Mouse (Mus musculus) forebrain, embryonic 12.5 days (tissue): ENCODE measurements around the gene Trim62. TPM values are rescaled to one million over a fixed set of nuclear protein-coding genes. Genes with fewer than 3 reads are reported as not detected.

Experiments
- ATAC-seq: fragments of 200-750 bp; cut with Nextera tagmentation; 2 replicates; pipeline ENCODE4 v1.8.0; 2017; ENCODE audit warnings: moderate TSS enrichment; ENCODE audit not compliant: low FRiP score
- H3K27ac ChIP-seq: fragments of 300-500 bp; sonication (generic); 2 replicates; pipeline ENCODE4 v1.5.1; 2016; ENCODE audit warnings: mild to moderate bottlenecking
- H3K27me3 ChIP-seq: fragments of 300-500 bp; sonication (generic); 2 replicates; pipeline ENCODE4 v1.6.1; 2016; ENCODE audit warnings: mild to moderate bottlenecking
- H3K36me3 ChIP-seq: fragments of 300-500 bp; sonication (generic); replicated peaks from 2 replicates; pipeline ENCODE4 v1.6.1; 2016; ENCODE audit warnings: mild to moderate bottlenecking
- H3K4me1 ChIP-seq: fragments of 300-500 bp; sonication (generic); 2 replicates; pipeline ENCODE4 v1.6.1; 2016
- H3K4me2 ChIP-seq: fragments of 300-500 bp; sonication (generic); 2 replicates; pipeline ENCODE4 v1.6.1; 2016; ENCODE audit warnings: mild to moderate bottlenecking, moderate library complexity
- H3K4me3 ChIP-seq: fragments of 300-500 bp; sonication (generic); replicated peaks from 2 replicates; pipeline ENCODE4 v1.5.1; 2016; ENCODE audit warnings: mild to moderate bottlenecking
- H3K9ac ChIP-seq: fragments of 300-500 bp; sonication (generic); 2 replicates; pipeline ENCODE4 v1.6.1; 2016; ENCODE audit warnings: mild to moderate bottlenecking
- H3K9me3 ChIP-seq: fragments of 300-500 bp; sonication (generic); 2 replicates; pipeline ENCODE4 v1.6.1; 2016
- WGBS: fragments of 180-500 bp; shearing (Covaris S2); methylation state at CpG from one replicate; pipeline ENCODE4 v1.1.7; 2016; 5-methylcytosine and 5-hydroxymethylcytosine counted together
- polyA plus RNA-seq: library from polyadenylated mRNA; unstranded; fragments of >200 nt; fragmentation: Nextera tagmentation; extraction: Ambion mirVana; gene quantifications from 2 replicates; pipeline ENCODE4 v1.2.1, GENCODE M21; 2016

Trim62 gene
- polyA plus RNA-seq, 1 experiment from 2014 or later: 12.6 TPM

- no peak overlapping the region for H3K4me3 ChIP-seq
- peaks cover 10% of the 10 kb centered on the region; the same call in 1 of the 2 replicates for H3K4me1 ChIP-seq
- H3K27ac ChIP-seq: 0 out of 2 replicates have a peak overlapping the region, but pooled peaks have one; percentile 46
- H3K4me2 ChIP-seq: no peak overlapping the region
- H3K9ac ChIP-seq: no peak overlapping the region
- WGBS: 65% methylated on average over 6 of the region's 6 CpGs
- no peaks in the 10 kb centered on the region for H3K36me3 ChIP-seq
- ATAC-seq: no peak
- no peaks in the 10 kb centered on the region for H3K9me3 ChIP-seq
- peaks cover 12% of the 10 kb centered on the region; the same call in 1 of the 2 replicates for H3K27me3 ChIP-seq
These were observed 34.4 kb downstream of the Trim62 start for GRCm38 (mm10) chr4:128917756-128918155.

- Histone ChIP-seq H3K9me3 (no peaks in the 10 kb centered on the region), H3K4me3 (no peak overlapping the region), H3K9ac (no peak overlapping the region), H3K4me1 (peaks cover 10% of the 10 kb centered on the region; the same call in 1 of the 2 replicates), H3K4me2 (no peak overlapping the region), H3K27me3 (peaks cover 17% of the 10 kb centered on the region; the same call in 1 of the 2 replicates), H3K27ac (0 out of 2 replicates have a peak overlapping the region, but pooled peaks have one; percentile 46), H3K36me3 (no peaks in the 10 kb centered on the region)
- WGBS: 82% methylated on average over 3 of the region's 3 CpGs
- ATAC-seq: no peak
These were observed 34.8 kb downstream of the Trim62 start for GRCm38 (mm10) chr4:128918187-128918586.

- ATAC-seq: no peak
- Histone ChIP-seq H3K36me3 (no peaks in the 10 kb centered on the region), H3K9me3 (no peaks in the 10 kb centered on the region), H3K27me3 (peaks cover 25% of the 10 kb centered on the region), H3K27ac (no peak overlapping the region), H3K4me2 (no peak overlapping the region), H3K4me1 (peaks cover 10% of the 10 kb centered on the region; the same call in 1 of the 2 replicates), H3K9ac (no peak overlapping the region), H3K4me3 (no peak overlapping the region)
- 28% methylated on average over 10 of the region's 10 CpGs for WGBS
These were observed 35.7 kb downstream of the Trim62 start for GRCm38 (mm10) chr4:128919106-128919505.

GRCm38 (mm10) chr4:128923603-128924002 is 40.2 kb downstream of the Trim62 start:
- 89% methylated on average over 3 of the region's 3 CpGs for WGBS
- H3K4me2 ChIP-seq: no peak overlapping the region
- H3K27me3 ChIP-seq: peaks cover 32% of the 10 kb centered on the region
- peaks cover 8% of the 10 kb centered on the region; the same call in 1 of the 2 replicates for H3K4me1 ChIP-seq
- no peak overlapping the region for H3K4me3 ChIP-seq
- no peak for ATAC-seq
- H3K36me3 ChIP-seq: no peaks in the 10 kb centered on the region
- no peak overlapping the region for H3K27ac ChIP-seq
- no peaks in the 10 kb centered on the region for H3K9me3 ChIP-seq
- H3K9ac ChIP-seq: no peak overlapping the region

- peaks cover 32% of the 10 kb centered on the region for H3K27me3 ChIP-seq
- H3K4me1 ChIP-seq: peaks cover 8% of the 10 kb centered on the region; the same call in 1 of the 2 replicates
- H3K36me3 ChIP-seq: no peaks in the 10 kb centered on the region
- ATAC-seq: peak; percentile 87
- WGBS: 15% methylated on average over 36 of the region's 36 CpGs
- peak overlapping the region; percentile 54 for H3K9ac ChIP-seq
- H3K9me3 ChIP-seq: no peaks in the 10 kb centered on the region
- peak overlapping the region; percentile 75 for H3K4me2 ChIP-seq
- peak overlapping the region; percentile 38 for H3K4me3 ChIP-seq
- no peak overlapping the region; the same call in 1 of the 2 replicates for H3K27ac ChIP-seq
These were observed 41.6 kb downstream of the Trim62 start for GRCm38 (mm10) chr4:128924841-128925606.

GRCm38 (mm10) chr4:128932783-128933182 is 49.4 kb downstream of the Trim62 start:
- H3K4me3 ChIP-seq: no peak overlapping the region
- ATAC-seq: no peak
- 82% methylated on average over 7 of the region's 7 CpGs for WGBS

GRCm38 (mm10) chr4:128935595-128935994 is 52.2 kb downstream of the Trim62 start:
- Histone ChIP-seq H3K4me1 (no peaks in the 10 kb centered on the region), H3K27ac (no peak overlapping the region), H3K4me2 (no peak overlapping the region), H3K9me3 (no peaks in the 10 kb centered on the region), H3K9ac (no peak overlapping the region), H3K27me3 (peaks cover 10% of the 10 kb centered on the region; the same call in 1 of the 2 replicates), H3K36me3 (no peaks in the 10 kb centered on the region), H3K4me3 (no peak overlapping the region)
- ATAC-seq: no peak
- 71% methylated on average over 5 of the region's 5 CpGs for WGBS

More at GRCm38 (mm10) chr4:128932783-128933182, 49.4 kb downstream of the Trim62 start:
- H3K27me3 ChIP-seq: peaks cover 10% of the 10 kb centered on the region; the same call in 1 of the 2 replicates
- no peaks in the 10 kb centered on the region for H3K9me3 ChIP-seq
- H3K27ac ChIP-seq: no peak overlapping the region
- H3K36me3 ChIP-seq: no peaks in the 10 kb centered on the region
- H3K4me1 ChIP-seq: no peaks in the 10 kb centered on the region
- no peak overlapping the region for H3K4me2 ChIP-seq
- H3K9ac ChIP-seq: no peak overlapping the region

GRCm38 (mm10) chr4:128942346-128942745 is 59.0 kb downstream of the Trim62 start:
- Histone ChIP-seq H3K9ac (no peak overlapping the region), H3K27ac (no peak overlapping the region), H3K4me3 (no peak overlapping the region), H3K9me3 (no peaks in the 10 kb centered on the region), H3K27me3 (no peaks in the 10 kb centered on the region), H3K4me2 (no peak overlapping the region), H3K4me1 (peaks cover 2% of the 10 kb centered on the region), H3K36me3 (no peaks in the 10 kb centered on the region)
- no peak for ATAC-seq
- 65% methylated on average over 3 of the region's 3 CpGs for WGBS

- no peak for ATAC-seq
- 87% methylated on average over 9 of the region's 9 CpGs for WGBS
These were observed 63.4 kb downstream of the Trim62 start for GRCm38 (mm10) chr4:128946736-128947135.

GRCm38 (mm10) chr4:128947326-128947933 is 64.0 kb downstream of the Trim62 start:
- Histone ChIP-seq H3K9me3 (no peaks in the 10 kb centered on the region), H3K4me3 (no peak overlapping the region), H3K4me2 (peak overlapping the region; percentile 34), H3K27me3 (no peaks in the 10 kb centered on the region), H3K27ac (no peak overlapping the region), H3K36me3 (no peaks in the 10 kb centered on the region), H3K4me1 (peaks cover 6% of the 10 kb centered on the region), H3K9ac (no peak overlapping the region)
- no peak for ATAC-seq
- WGBS: 19% methylated on average over 18 of the region's 18 CpGs

More at GRCm38 (mm10) chr4:128946736-128947135, 63.4 kb downstream of the Trim62 start:
- no peaks in the 10 kb centered on the region for H3K27me3 ChIP-seq
- no peak overlapping the region for H3K4me2 ChIP-seq
- H3K27ac ChIP-seq: no peak overlapping the region
- no peaks in the 10 kb centered on the region for H3K36me3 ChIP-seq
- peaks cover 6% of the 10 kb centered on the region for H3K4me1 ChIP-seq
- no peaks in the 10 kb centered on the region for H3K9me3 ChIP-seq
- no peak overlapping the region for H3K4me3 ChIP-seq
- H3K9ac ChIP-seq: no peak overlapping the region

- H3K27me3 ChIP-seq: no peaks in the 10 kb centered on the region
- no peak overlapping the region for H3K4me3 ChIP-seq
- H3K27ac ChIP-seq: no peak overlapping the region
- no peak overlapping the region for H3K9ac ChIP-seq
- H3K4me1 ChIP-seq: peaks cover 6% of the 10 kb centered on the region
- WGBS: 28% methylated on average over 6 of the region's 6 CpGs
- H3K9me3 ChIP-seq: no peaks in the 10 kb centered on the region
- no peak for ATAC-seq
- H3K4me2 ChIP-seq: no peak overlapping the region
- no peaks in the 10 kb centered on the region for H3K36me3 ChIP-seq
These were observed 64.8 kb downstream of the Trim62 start for GRCm38 (mm10) chr4:128948137-128948674.

- H3K9me3 ChIP-seq: no peaks in the 10 kb centered on the region
- H3K27me3 ChIP-seq: no peaks in the 10 kb centered on the region
- H3K36me3 ChIP-seq: no peaks in the 10 kb centered on the region
- H3K9ac ChIP-seq: no peak overlapping the region
- H3K4me2 ChIP-seq: no peak overlapping the region
- 48% methylated on average over 15 of the region's 15 CpGs for WGBS
- no peak for ATAC-seq
- H3K4me1 ChIP-seq: peaks cover 6% of the 10 kb centered on the region
- no peak overlapping the region for H3K4me3 ChIP-seq
- no peak overlapping the region for H3K27ac ChIP-seq
These were observed 66.2 kb downstream of the Trim62 start for GRCm38 (mm10) chr4:128949470-128950005.
